8 mouse cellular contexts compared by ENCODE assay signal in the genomic region with DNA sequence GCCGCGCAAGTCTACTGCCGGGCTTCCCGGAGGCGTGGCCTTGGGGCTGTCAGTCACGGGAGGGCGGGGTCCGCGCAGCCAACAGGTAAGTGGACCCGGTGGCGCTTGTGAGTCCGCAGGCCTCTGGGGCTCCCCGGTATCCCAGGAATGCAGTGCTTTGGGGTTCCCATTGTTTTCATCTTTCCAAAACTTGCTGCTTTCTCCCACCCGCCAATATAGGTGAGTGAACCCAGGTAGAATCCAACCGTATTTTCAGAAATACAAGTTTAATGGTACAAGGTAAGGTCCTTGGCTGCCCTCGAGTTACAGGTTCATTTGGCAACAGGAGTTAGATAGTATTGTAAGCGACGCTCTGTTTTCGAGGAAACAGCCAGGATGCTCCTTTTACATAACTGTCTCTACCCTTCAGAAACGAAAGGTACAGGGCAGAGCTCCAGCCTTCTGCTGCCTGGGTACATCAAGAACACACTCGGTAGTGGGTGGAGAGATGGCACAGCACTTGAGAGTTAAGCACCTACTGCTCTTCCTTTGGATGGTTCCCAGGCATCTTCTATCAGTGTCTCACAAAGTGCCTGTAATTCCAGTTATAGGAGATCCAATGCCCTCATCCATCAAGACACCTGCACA. TPM values are rescaled to one million over a fixed set of nuclear protein-coding genes. Genes with fewer than 3 reads are reported as not detected.
A peak's percentile ranks its signal among the peaks of the same experiment; 100 is the strongest.
DNase-seq lines count a peak whose midpoint lies in the region; ATAC-seq lines count a peak whose summit lies in the region.

No protein-coding gene starts in this region.

- peak overlapping the region; percentile 99 for H3K4me2 ChIP-seq in hindbrain, embryonic 16.5 days (ENCODE audit: low read length)
- H3K4me2 ChIP-seq in liver, embryonic 16.5 days (ENCODE audit: low read depth, low read length), result peak overlapping the region; percentile 99

- 0 out of 2 replicates have a peak overlapping the region, but pooled peaks have one; percentile 15 for H3K27ac ChIP-seq in hindbrain, embryonic 16.5 days (ENCODE audit: low read depth, low read length)
- 0 out of 2 replicates have a peak overlapping the region, but pooled peaks have one; percentile 4 for H3K27ac ChIP-seq in liver, embryonic 16.5 days (ENCODE audit: low read length)

- 0 out of 2 replicates have a peak, but pooled peaks cover 2% of the 10 kb centered on the region for H3K27me3 ChIP-seq in hindbrain, embryonic 16.5 days (replicated peaks; ENCODE audit: control insufficient read depth, insufficient read depth, low read length)
- H3K27me3 ChIP-seq in liver, embryonic 16.5 days (ENCODE audit: control insufficient read depth, insufficient read depth, low read depth, low read length), result no peaks in the 10 kb centered on the region

- 5% methylated on average over 21 of the region's 21 CpGs for WGBS in hindbrain, embryonic 16.5 days
- 4% methylated on average over 21 of the region's 21 CpGs for WGBS in liver, embryonic 16.5 days (ENCODE audit: insufficient replicate concordance)

- peak; percentile 96 for DNase-seq in heart, adult 11 months
- DNase-seq in heart, postnatal 10 days, result no peak
- DNase-seq in thymus, postnatal 0 days (ENCODE audit: low spot score), result peak; percentile 6
- no peak for DNase-seq in thymus, postnatal 36 days
- no peak for DNase-seq in adrenal gland, adult 8-10 months
- DNase-seq in adipocyte (ENCODE audit: low spot score), result no peak

- peak overlapping the region; percentile 67 for H3K4me3 ChIP-seq in hindbrain, embryonic 16.5 days (ENCODE audit: low read length)
- peak overlapping the region; percentile 70 for H3K4me3 ChIP-seq in liver, embryonic 16.5 days (ENCODE audit: low read depth, low read length)

- H3K4me1 ChIP-seq in hindbrain, embryonic 16.5 days (ENCODE audit: control insufficient read depth, insufficient read depth, low read depth, low read length), result peaks cover 9% of the 10 kb centered on the region; the same call in 1 of the 2 replicates
- peaks cover 17% of the 10 kb centered on the region for H3K4me1 ChIP-seq in liver, embryonic 16.5 days (ENCODE audit: control insufficient read depth, low read depth, low read length)

- intact Hi-C loops in heart, postnatal 10 days (cut with DNase I), result no loop called here

- H3K9me3 ChIP-seq in hindbrain, embryonic 16.5 days (ENCODE audit: control insufficient read depth, low read length), result no peaks in the 10 kb centered on the region
- no peaks in the 10 kb centered on the region for H3K9me3 ChIP-seq in liver, embryonic 16.5 days (replicated peaks; ENCODE audit: control insufficient read depth, low read length)

- peak overlapping the region; percentile 67 for H3K9ac ChIP-seq in hindbrain, embryonic 16.5 days (ENCODE audit: low read depth, low read length)
- H3K9ac ChIP-seq in liver, embryonic 16.5 days (ENCODE audit: low read depth, low read length), result peak overlapping the region; percentile 43

- peaks cover 11% of the 10 kb centered on the region; the same call in 1 of the 2 replicates for H3K36me3 ChIP-seq in hindbrain, embryonic 16.5 days (ENCODE audit: control insufficient read depth, insufficient read depth, low read length)
- H3K36me3 ChIP-seq in liver, embryonic 16.5 days (ENCODE audit: control insufficient read depth, insufficient read depth), result peaks cover 15% of the 10 kb centered on the region

- ATAC-seq in hindbrain, embryonic 16.5 days, result no peak
- no peak for ATAC-seq in liver, embryonic 16.5 days (ENCODE audit: low read depth)

RNA-seq across cellular contexts. Expression of a gene that starts 0.6 kb away (rescaled TPM):
- total RNA-seq in heart, postnatal 10 days (2021), result 10 to 100 TPM; 16.2 TPM
- polyA plus RNA-seq in thymus, postnatal 0 days (2015; fragmentation: Nextera tagmentation; extraction: Ambion mirVana), result 2.5 and 2.8 TPM in 2 replicates
- 4.0 and 4.1 TPM in 2 replicates for polyA plus RNA-seq in hindbrain, embryonic 16.5 days (2015; fragmentation: Nextera tagmentation; extraction: Ambion mirVana)
- polyA plus RNA-seq in liver, embryonic 16.5 days (2015; fragmentation: Nextera tagmentation; extraction: Ambion mirVana), result 2.9 and 3.8 TPM in 2 replicates
- 10 to 100 TPM; 20.3 to 52.9 (median 30.9) TPM for total RNA-seq in adrenal gland, adult 8-10 months (2022)

RNA-seq across cellular contexts. Expression of a gene that starts 12.7 kb away (rescaled TPM):
- 10 to 100 TPM; 79.9 to 84.5 TPM for total RNA-seq in heart, postnatal 10 days (2021)
- 65.1 and 73.3 TPM in 2 replicates for polyA plus RNA-seq in thymus, postnatal 0 days (2015; fragmentation: Nextera tagmentation; extraction: Ambion mirVana)
- 54.6 and 55.7 TPM in 2 replicates for polyA plus RNA-seq in hindbrain, embryonic 16.5 days (2015; fragmentation: Nextera tagmentation; extraction: Ambion mirVana)
- 29.9 and 32.5 TPM in 2 replicates for polyA plus RNA-seq in liver, embryonic 16.5 days (2015; fragmentation: Nextera tagmentation; extraction: Ambion mirVana)
- total RNA-seq in adrenal gland, adult 8-10 months (2022), result 10 to 100 TPM; 57.3 to 70.2 (median 63.4) TPM

RNA-seq across cellular contexts. Expression of a gene that starts 44.3 kb away (rescaled TPM):
- not detected for total RNA-seq in heart, postnatal 10 days (2021)
- not detected in 2 replicates for polyA plus RNA-seq in thymus, postnatal 0 days (2015; fragmentation: Nextera tagmentation; extraction: Ambion mirVana)
- not detected in 2 replicates for polyA plus RNA-seq in hindbrain, embryonic 16.5 days (2015; fragmentation: Nextera tagmentation; extraction: Ambion mirVana)
- polyA plus RNA-seq in liver, embryonic 16.5 days (2015; fragmentation: Nextera tagmentation; extraction: Ambion mirVana), result not detected in 2 replicates
- total RNA-seq in adrenal gland, adult 8-10 months (2022), result not detected

RNA-seq across cellular contexts. Expression of a gene that starts 48.2 kb away (rescaled TPM):
- total RNA-seq in heart, postnatal 10 days (2021), result not detected
- polyA plus RNA-seq in thymus, postnatal 0 days (2015; fragmentation: Nextera tagmentation; extraction: Ambion mirVana), result 0.47 TPM in 1 of 2 replicates, not detected in the other
- 0.65 and 0.85 TPM in 2 replicates for polyA plus RNA-seq in hindbrain, embryonic 16.5 days (2015; fragmentation: Nextera tagmentation; extraction: Ambion mirVana)
- not detected in 2 replicates for polyA plus RNA-seq in liver, embryonic 16.5 days (2015; fragmentation: Nextera tagmentation; extraction: Ambion mirVana)
- not detected for total RNA-seq in adrenal gland, adult 8-10 months (2022)

Comparison
In these comparisons a context has a peak if more than half of its experiments do, and no peak if none do; other contexts are left out.
1. DNase-seq: peak in heart, adult 11 months (single experiment) and thymus, postnatal 0 days (single experiment); none in heart, postnatal 10 days (0 of 2), thymus, postnatal 36 days (0 of 2), adrenal gland, adult 8-10 months (single experiment) and adipocyte (single experiment).